Mouse (Mus musculus) embryonic facial prominence, embryonic 10.5 days (tissue): ENCODE data around the gene Cxcl14. TPM values are rescaled to one million over a fixed set of nuclear protein-coding genes. Genes with fewer than 3 reads are reported as not detected.

ENCODE experiments used
- DNase-seq: peaks from one replicate; pipeline ENCODE4 v3.0.0-alpha.2; 2017; ENCODE audit warnings: low spot score
- H3K27ac ChIP-seq: fragments of 300-500 bp; sonication (generic); replicated peaks from 2 replicates; pipeline ENCODE4 v1.5.1; 2016; ENCODE audit warnings: mild to moderate bottlenecking
- H3K27me3 ChIP-seq: fragments of 300-500 bp; sonication (generic); replicated peaks from 2 replicates; pipeline ENCODE4 v1.6.1; 2016; ENCODE audit warnings: low read depth, mild to moderate bottlenecking; ENCODE audit not compliant: poor library complexity, severe bottlenecking
- H3K36me3 ChIP-seq: fragments of 300-500 bp; sonication (generic); replicated peaks from 2 replicates; pipeline ENCODE4 v1.6.1; 2016; ENCODE audit warnings: mild to moderate bottlenecking, moderate library complexity
- H3K4me1 ChIP-seq: fragments of 300-500 bp; sonication (generic); 2 replicates; pipeline ENCODE4 v1.6.1; 2016
- H3K4me3 ChIP-seq: fragments of 300-500 bp; sonication (generic); 2 replicates; pipeline ENCODE4 v1.5.1; 2016; ENCODE audit warnings: mild to moderate bottlenecking, moderate library complexity
- H3K9me3 ChIP-seq: fragments of 300-500 bp; sonication (generic); 2 replicates; pipeline ENCODE4 v1.6.1; 2016; ENCODE audit warnings: mild to moderate bottlenecking
- WGBS: fragments of 180-500 bp; shearing (Covaris S2); methylation state at CpG from one replicate; pipeline ENCODE4 v1.1.7; 2016; 5-methylcytosine and 5-hydroxymethylcytosine counted together
- polyA plus RNA-seq: library from polyadenylated mRNA; unstranded; fragments of >200 nt; fragmentation: Nextera tagmentation; extraction: Ambion mirVana; gene quantifications from 2 replicates; pipeline ENCODE4 v1.2.1, GENCODE M21; 2016

Cxcl14 gene
- polyA plus RNA-seq, 1 experiment from 2014 or later: 40.2 TPM

DNA sequence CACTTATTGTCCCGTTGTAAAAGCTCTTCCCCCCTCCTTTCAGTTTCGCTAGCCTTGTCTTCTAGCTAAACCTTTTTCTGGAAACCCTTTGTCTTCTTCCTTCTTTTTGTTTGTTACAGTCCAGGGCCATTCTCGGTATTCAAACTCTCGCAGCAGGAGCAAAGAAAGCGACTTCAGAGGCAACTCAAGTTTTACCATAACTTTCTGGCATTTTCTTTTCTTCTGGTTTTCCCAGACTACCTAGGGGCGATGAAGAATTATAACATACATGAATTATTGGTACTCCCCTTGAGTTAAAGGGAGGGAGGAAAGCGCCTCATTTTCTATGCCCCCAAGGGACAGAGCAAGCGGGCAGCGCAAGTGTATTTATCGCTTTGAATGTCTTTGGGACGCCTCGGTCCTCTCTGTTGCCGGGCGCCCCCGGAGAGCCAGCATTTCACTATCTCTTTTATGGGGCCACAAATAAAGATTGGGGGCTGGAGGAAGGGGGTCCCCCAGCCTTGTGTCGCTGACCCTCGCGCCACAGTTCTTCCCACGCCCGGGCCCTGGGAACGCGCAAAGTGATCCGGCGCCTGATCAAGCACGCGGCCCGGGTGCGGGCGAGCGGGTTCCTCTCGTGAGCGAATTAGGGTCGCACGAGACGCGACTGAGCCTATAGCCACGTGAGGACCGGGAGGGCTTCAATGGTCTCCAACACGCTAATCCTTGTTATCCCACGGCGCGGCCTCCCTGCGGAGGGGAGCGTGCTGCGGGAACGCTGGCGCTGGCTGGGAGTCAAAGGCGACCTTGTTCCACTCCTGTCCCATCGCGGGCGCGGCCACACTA is 37.9 kb downstream of the Cxcl14 start:
- Histone ChIP-seq H3K27me3 (peaks cover 100% of the 10 kb centered on the region), H3K4me1 (peaks cover 49% of the 10 kb centered on the region), H3K36me3 (no peaks in the 10 kb centered on the region), H3K4me3 (peak overlapping the region; percentile 46), H3K27ac (peak overlapping the region; percentile 63), H3K9me3 (no peaks in the 10 kb centered on the region)
- DNase-seq: peak; percentile 57
- WGBS: under 1% methylated on average over 52 of the region's 52 CpGs

DNA sequence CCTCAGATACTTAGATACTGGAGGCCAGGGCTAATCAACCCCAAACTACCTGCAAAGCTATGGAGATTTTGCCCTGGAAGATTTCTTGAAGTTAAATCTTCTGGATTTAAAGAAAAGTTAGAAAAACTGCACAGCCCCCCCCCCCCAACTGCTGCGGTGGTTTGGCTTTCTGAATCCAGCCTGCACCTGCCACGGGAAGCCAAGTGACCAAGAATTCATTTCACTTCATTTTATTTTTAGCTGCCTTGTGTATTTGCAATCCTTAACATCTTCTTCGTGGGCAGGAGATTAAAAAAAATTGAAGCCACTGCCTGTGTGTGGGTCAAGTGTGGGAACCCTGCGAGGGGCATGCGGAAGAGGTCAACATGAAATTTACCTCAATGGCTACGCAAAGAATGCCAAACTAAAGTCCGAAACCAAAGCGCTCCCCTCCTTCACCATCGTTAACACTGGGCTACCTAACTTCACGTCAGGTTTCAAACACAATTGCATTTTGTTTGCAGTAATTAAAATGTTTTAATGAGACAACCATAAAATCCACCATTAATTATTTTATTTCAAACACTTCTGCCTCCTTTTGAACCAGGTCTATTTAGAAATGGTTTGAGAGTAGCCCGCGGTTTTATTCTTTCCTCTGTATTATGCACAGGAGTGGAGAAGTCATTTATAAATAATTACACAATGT is 38.7 kb downstream of the Cxcl14 start:
- Histone ChIP-seq H3K9me3 (no peaks in the 10 kb centered on the region), H3K4me3 (no peak overlapping the region), H3K4me1 (peaks cover 56% of the 10 kb centered on the region), H3K27me3 (peaks cover 100% of the 10 kb centered on the region), H3K27ac (no peak overlapping the region), H3K36me3 (no peaks in the 10 kb centered on the region)
- 3% methylated on average over 12 of the region's 12 CpGs for WGBS
- DNase-seq: no peak

- Histone ChIP-seq H3K4me1 (peaks cover 59% of the 10 kb centered on the region), H3K27ac (no peak overlapping the region), H3K27me3 (peaks cover 100% of the 10 kb centered on the region), H3K9me3 (no peaks in the 10 kb centered on the region), H3K36me3 (no peaks in the 10 kb centered on the region), H3K4me3 (0 out of 2 replicates have a peak overlapping the region, but pooled peaks have one; percentile 13)
- WGBS: 4% methylated on average over 14 of the region's 14 CpGs
- DNase-seq: peak; percentile 42
These were observed 39.5 kb downstream of the Cxcl14 start for GRCm38 (mm10) chr13:56256716-56257299.

- Histone ChIP-seq H3K4me1 (peaks cover 56% of the 10 kb centered on the region), H3K27me3 (peaks cover 100% of the 10 kb centered on the region), H3K36me3 (no peaks in the 10 kb centered on the region), H3K9me3 (no peaks in the 10 kb centered on the region), H3K27ac (no peak overlapping the region), H3K4me3 (no peak overlapping the region)
- no peak for DNase-seq
- WGBS: 7% methylated on average over 3 of the region's 3 CpGs
These were observed 43.0 kb downstream of the Cxcl14 start for GRCm38 (mm10) chr13:56253379-56253778.

DNA sequence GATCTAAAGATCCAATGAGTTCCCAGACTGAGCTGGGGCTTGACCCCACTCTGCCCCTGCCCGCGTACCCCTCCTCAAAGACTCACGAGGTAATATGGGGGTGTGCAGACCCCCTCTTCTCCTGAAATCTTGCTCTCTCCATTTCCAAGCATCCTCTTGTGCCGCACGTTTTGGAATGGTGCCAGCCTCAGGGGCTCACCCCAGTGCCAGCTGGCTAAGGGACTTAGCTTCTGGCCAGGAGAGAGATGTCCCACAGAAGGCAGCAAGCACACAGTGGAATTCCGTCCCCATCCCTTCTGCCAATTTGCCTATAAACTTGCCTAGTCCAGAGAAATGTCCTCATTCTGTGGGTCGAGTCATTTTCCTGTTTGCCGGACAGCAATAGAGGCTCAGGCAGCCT is 43.6 kb downstream of the Cxcl14 start:
- 10% methylated on average over 8 of the region's 8 CpGs for WGBS
- H3K4me3 ChIP-seq: peak overlapping the region; percentile 55
- no peak for DNase-seq
- no peaks in the 10 kb centered on the region for H3K36me3 ChIP-seq
- peaks cover 55% of the 10 kb centered on the region for H3K4me1 ChIP-seq
- H3K27me3 ChIP-seq: peaks cover 100% of the 10 kb centered on the region
- H3K27ac ChIP-seq: no peak overlapping the region
- H3K9me3 ChIP-seq: no peaks in the 10 kb centered on the region

GRCm38 (mm10) chr13:56251924-56252619 is 44.3 kb downstream of the Cxcl14 start, which contains the start of gene Neurog1:
TSS of gene Neurog1 (minus strand) at chr13:56252163.
- Histone ChIP-seq H3K27ac (peak within 1 kb of the TSS; percentile 73), H3K4me1 (peaks cover 53% of the 10 kb centered on the region), H3K4me3 (peak within 1 kb of the TSS; percentile 55), H3K27me3 (peaks cover 100% of the 10 kb centered on the region), H3K36me3 (no peaks in the 10 kb centered on the region), H3K9me3 (no peaks in the 10 kb centered on the region)
- under 1% methylated on average over 65 of the region's 65 CpGs for WGBS
- peak; percentile 81 for DNase-seq

- Histone ChIP-seq H3K4me1 (peaks cover 45% of the 10 kb centered on the region), H3K9me3 (no peaks in the 10 kb centered on the region)
These were observed 45.0 kb downstream of the Cxcl14 start for GRCm38 (mm10) chr13:56251176-56251923.

GRCm38 (mm10) chr13:56250551-56251161 is 45.7 kb downstream of the Cxcl14 start:
- Histone ChIP-seq H3K9me3 (no peaks in the 10 kb centered on the region), H3K4me3 (peak overlapping the region; percentile 55), H3K4me1 (peaks cover 43% of the 10 kb centered on the region), H3K27me3 (peaks cover 100% of the 10 kb centered on the region), H3K36me3 (no peaks in the 10 kb centered on the region), H3K27ac (peak overlapping the region; percentile 73)
- WGBS: 1% methylated on average over 14 of the region's 14 CpGs
- no peak for DNase-seq

More at GRCm38 (mm10) chr13:56251176-56251923, 45.0 kb downstream of the Cxcl14 start:
- DNase-seq: peak; percentile 61
- Histone ChIP-seq H3K27ac (peak overlapping the region; percentile 73), H3K36me3 (no peaks in the 10 kb centered on the region), H3K27me3 (peaks cover 100% of the 10 kb centered on the region), H3K4me3 (peak overlapping the region; percentile 55)
- WGBS: under 1% methylated on average over 59 of the region's 59 CpGs

- peaks cover 39% of the 10 kb centered on the region for H3K4me1 ChIP-seq
- 1% methylated on average over 13 of the region's 13 CpGs for WGBS
These were observed 46.6 kb downstream of the Cxcl14 start for GRCm38 (mm10) chr13:56249593-56250341.

DNA sequence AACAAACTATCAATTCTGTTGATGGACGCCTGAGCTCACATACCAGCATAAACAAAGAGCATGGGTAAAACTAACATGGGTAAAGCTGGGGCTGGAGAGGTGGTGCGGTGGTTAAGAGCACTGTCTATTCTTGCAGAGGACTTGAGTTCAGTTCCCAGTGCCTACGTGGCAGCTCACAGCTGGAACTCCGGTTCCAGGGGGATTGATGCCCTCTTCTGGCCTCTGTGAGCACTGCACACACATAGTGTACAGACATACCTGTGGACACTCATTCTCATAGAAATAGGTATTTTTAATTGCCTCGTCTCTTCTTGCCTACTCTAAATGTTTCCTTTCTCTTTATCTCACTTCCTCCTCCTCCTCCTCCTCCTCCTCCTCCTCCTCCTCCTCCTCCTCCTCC is 53.2 kb downstream of the Cxcl14 start:
- no peak for DNase-seq
- Histone ChIP-seq H3K4me3 (no peak overlapping the region), H3K27me3 (peaks cover 71% of the 10 kb centered on the region), H3K4me1 (0 out of 2 replicates have a peak, but pooled peaks cover 9% of the 10 kb centered on the region), H3K36me3 (no peaks in the 10 kb centered on the region), H3K27ac (no peak overlapping the region), H3K9me3 (0 out of 2 replicates have a peak, but pooled peaks cover 4% of the 10 kb centered on the region)
- 88% methylated on average over 5 of the region's 5 CpGs for WGBS

More at GRCm38 (mm10) chr13:56249593-56250341, 46.6 kb downstream of the Cxcl14 start:
- Histone ChIP-seq H3K27me3 (peaks cover 92% of the 10 kb centered on the region), H3K27ac (no peak overlapping the region), H3K9me3 (0 out of 2 replicates have a peak, but pooled peaks cover 3% of the 10 kb centered on the region), H3K4me3 (peak overlapping the region; percentile 30; the same call in 1 of the 2 replicates), H3K36me3 (no peaks in the 10 kb centered on the region)
- DNase-seq: no peak
